Mouse (Mus musculus): Measurements from ENCODE around the gene Nfib.

Gene Nfib

DNA sequence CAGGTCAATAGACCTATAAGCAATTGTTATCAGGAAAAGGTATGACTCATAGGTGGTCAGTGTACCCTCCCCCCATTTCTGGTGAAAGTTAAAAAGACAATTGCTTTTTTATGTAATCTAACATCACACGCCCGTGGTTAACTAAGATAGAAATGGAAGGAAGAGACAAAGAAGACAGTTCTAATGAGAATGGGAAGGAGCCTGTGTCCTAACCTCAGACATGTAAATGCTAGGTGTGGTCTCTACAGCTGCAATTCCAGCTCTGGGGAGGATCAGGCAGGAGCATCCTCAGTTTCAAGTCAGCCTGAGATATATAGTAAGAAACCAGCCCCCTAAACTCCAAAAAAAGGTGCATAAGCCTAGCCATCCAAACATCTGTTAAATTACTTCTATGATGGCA, 268.9 kb downstream of the Nfib start:
- in situ Hi-C loops (cut with MboI, MseI): no loop called here

- in situ Hi-C loops (cut with MboI, MseI): no loop called here
Observed at GRCm38 (mm10) chr4:82435716-82436115, 269.8 kb downstream of the Nfib start.

GRCm38 (mm10) chr4:82433926-82434705, 271.4 kb downstream of the Nfib start:
- in situ Hi-C loops (cut with MboI, MseI): no loop called here

DNA sequence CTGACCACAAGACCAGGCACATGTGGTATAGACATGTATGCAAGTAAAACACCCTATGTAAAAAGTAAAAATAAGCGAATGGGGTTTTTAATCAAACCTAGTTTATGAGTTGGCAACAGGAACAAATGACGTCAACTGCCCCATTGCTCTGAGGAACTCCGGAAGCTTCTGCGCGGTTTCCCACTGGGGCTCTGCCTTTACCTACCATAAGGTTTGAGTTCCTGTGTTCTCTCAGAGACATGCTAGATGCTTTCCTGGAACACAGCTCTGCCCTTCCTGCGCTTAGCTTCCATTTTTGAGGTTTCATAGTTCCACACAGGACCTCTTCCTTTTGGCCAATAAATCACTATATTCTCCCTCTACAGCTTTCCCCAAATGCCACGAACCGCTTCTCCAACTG, 273.7 kb downstream of the Nfib start:
- in situ Hi-C loops (cut with MboI, MseI): no loop called here

GRCm38 (mm10) chr4:82430802-82431201, 274.7 kb downstream of the Nfib start:
- in situ Hi-C loops (cut with MboI, MseI): no loop called here

GRCm38 (mm10) chr4:82426224-82426623, 279.3 kb downstream of the Nfib start:
- in situ Hi-C loops (cut with MboI, MseI): no loop called here

- in situ Hi-C loops (cut with MboI, MseI): no loop called here
Observed at GRCm38 (mm10) chr4:82418241-82418640, 287.3 kb downstream of the Nfib start.

- in situ Hi-C loops (cut with MboI, MseI): no loop called here
Observed at GRCm38 (mm10) chr4:82415817-82416216, 289.7 kb downstream of the Nfib start.

DNA sequence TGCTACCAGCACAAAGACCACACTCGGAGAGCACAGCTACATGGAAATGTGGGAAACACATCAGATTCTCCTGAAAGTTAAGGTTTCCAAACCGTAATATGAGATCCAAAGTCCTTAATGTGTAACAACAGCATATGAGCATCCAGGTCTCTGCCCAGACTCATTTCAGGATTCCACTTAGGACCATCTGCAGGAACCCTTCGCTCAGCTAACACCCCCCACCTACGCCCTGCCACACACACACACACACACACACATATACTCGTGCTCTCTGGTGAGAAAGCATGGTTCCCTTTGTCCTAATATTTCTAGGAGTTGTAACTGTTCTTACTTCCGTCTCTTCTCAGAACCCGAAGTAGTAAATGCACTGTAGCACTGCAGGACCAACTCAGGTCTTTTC, 292.9 kb downstream of the Nfib start:
- in situ Hi-C loops (cut with MboI, MseI): no loop called here

- in situ Hi-C loops (cut with MboI, MseI): no loop called here
Observed at GRCm38 (mm10) chr4:82411965-82412364, 293.6 kb downstream of the Nfib start.

GRCm38 (mm10) chr4:82408463-82409404, 296.8 kb downstream of the Nfib start:
- in situ Hi-C loops (cut with MboI, MseI): no loop called here

- in situ Hi-C loops (cut with MboI, MseI): no loop called here
Observed at GRCm38 (mm10) chr4:82406511-82406910, 299.0 kb downstream of the Nfib start.

- in situ Hi-C loops (cut with MboI, MseI): no loop called here
Observed at GRCm38 (mm10) chr4:82405791-82406190, 299.8 kb downstream of the Nfib start.

- in situ Hi-C loops (cut with MboI, MseI): no loop called here
Observed at GRCm38 (mm10) chr4:82403975-82404651, 301.4 kb downstream of the Nfib start.

DNA sequence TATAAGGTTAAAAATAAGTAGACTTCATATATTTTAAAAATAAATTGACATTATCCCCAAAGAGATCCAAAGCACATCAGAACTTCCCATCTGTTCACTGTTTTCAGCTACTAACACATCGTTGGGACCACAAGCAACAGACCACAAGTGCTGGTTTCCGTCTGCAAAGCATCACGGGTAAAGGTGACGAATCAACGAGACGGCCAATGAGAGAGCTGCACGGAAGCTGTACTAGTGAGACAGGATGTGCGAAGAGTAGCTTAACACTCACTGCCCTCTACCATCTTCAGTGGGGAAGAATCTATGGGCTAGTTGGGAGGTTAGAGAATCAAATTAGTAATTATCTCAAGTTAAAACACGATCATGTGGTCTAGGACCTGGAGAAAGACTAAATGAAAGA, 302.9 kb downstream of the Nfib start:
- in situ Hi-C loops (cut with MboI, MseI): no loop called here

- in situ Hi-C loops (cut with MboI, MseI): no loop called here
Observed at GRCm38 (mm10) chr4:82401450-82402061, 304.0 kb downstream of the Nfib start.

DNA sequence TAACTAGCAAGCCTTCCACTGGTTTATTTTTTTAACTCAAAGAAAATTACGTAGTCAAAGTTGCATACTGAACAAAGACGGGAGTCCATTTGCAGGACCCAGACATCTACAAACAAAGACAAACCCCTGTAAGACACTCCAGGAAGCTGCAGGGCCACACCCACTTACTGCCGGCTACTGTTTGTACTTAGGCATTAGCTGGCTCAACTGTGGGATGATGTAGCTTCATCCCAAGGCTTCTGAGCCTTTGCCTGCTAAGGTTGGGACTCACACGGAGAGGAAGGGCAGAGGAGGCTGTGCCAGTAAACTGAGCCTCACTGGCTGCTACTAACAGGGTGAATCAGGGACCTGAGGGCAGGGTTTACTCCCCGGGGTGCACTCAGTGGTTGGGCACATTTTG, 305.0 kb downstream of the Nfib start:
- in situ Hi-C loops (cut with MboI, MseI): no loop called here

GRCm38 (mm10) chr4:82399406-82400380, 305.9 kb downstream of the Nfib start:
- in situ Hi-C loops (cut with MboI, MseI): no loop called here

DNA sequence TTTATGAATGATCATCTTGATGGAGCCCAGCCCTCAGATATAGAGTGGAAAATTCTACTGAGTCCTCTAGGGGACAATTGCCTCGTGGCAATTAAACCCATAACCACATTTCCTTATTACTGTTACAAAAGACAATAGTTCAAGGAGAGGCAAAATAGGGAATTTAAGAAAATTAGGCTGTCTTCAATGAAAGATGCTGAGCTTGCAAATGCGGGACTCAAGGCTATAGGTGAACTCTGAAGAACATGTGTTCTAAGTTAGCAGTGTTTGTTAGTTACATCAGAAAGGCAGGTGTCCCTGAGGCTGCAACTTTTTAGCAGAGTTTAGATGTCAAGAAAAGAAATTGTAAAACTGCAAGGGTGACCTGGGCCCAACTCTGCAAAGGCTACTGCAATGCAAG, 307.3 kb downstream of the Nfib start:
- in situ Hi-C loops (cut with MboI, MseI): no loop called here

GRCm38 (mm10) chr4:82396805-82397204, 308.7 kb downstream of the Nfib start:
- in situ Hi-C loops (cut with MboI, MseI): no loop called here

- in situ Hi-C loops (cut with MboI, MseI): no loop called here
Observed at GRCm38 (mm10) chr4:82396003-82396402, 309.5 kb downstream of the Nfib start.
